Mouse (Mus musculus) ES-Bruce4 (cell line): ENCODE results near the gene Ksr1.

Source experiments
- CTCF ChIP-seq: IDR thresholded peaks from one replicate; pipeline ENCODE4 v1.8.1; 2011; ENCODE audit warnings: low read depth, low read length
- EP300 ChIP-seq: IDR thresholded peaks from 2 replicates; pipeline ENCODE4 v1.6.1; 2011; ENCODE audit warnings: low read depth, low read length; ENCODE audit not compliant: insufficient read depth
- POLR2A ChIP-seq: IDR thresholded peaks from one replicate; pipeline ENCODE4 v1.8.1; 2011; ENCODE audit warnings: low read length; ENCODE audit not compliant: insufficient read depth

GRCm38 (mm10) chr11:79135685-79136360 is 10.4 kb downstream of the Ksr1 start:
- TF ChIP-seq POLR2A (no peak), EP300 (no peak), CTCF (no peak)
